Mouse (Mus musculus): ENCODE measurements around the gene Cdh18. TPM values are rescaled to one million over a fixed set of nuclear protein-coding genes. Genes with fewer than 3 reads are reported as not detected.

Cdh18 gene
- polyA plus RNA-seq, 1 experiment from 2014 or later = not detected

- ChIA-PET POLR2A (no interaction called here), CTCF (no interaction called here)
- H3K27me3 ChIP-seq = no peaks in the 10 kb centered on the region
- ATAC-seq = no peak
- no peak for DNase-seq (ENCODE audit: low read depth, low spot score)
- no peak for TF ChIP-seq CTCF (IDR thresholded peaks at IDR 0.05)
- in situ Hi-C loops (cut with MboI; ENCODE audit: low pct_unique_long_range_greater_than_20kb) = no loop called here
Measured at GRCm38 (mm10) chr15:22776346-22776745, 227.5 kb downstream of the Cdh18 start.

- ChIA-PET CTCF (no interaction called here), POLR2A (no interaction called here)
- no peak for DNase-seq (ENCODE audit: low read depth, low spot score)
- no peak for ATAC-seq
- in situ Hi-C loops (cut with MboI; ENCODE audit: low pct_unique_long_range_greater_than_20kb) = no loop called here
- TF ChIP-seq CTCF (IDR thresholded peaks at IDR 0.05) = no peak
- H3K27me3 ChIP-seq = no peaks in the 10 kb centered on the region
Measured at GRCm38 (mm10) chr15:22789696-22790095, 240.9 kb downstream of the Cdh18 start.

- CTCF ChIA-PET = no interaction called here
- no peaks in the 10 kb centered on the region for H3K27me3 ChIP-seq
- in situ Hi-C loops (cut with MboI; ENCODE audit: low pct_unique_long_range_greater_than_20kb) = no loop called here
- no peak for ATAC-seq
- TF ChIP-seq CTCF (IDR thresholded peaks at IDR 0.05) = no peak
- no peak for DNase-seq (ENCODE audit: low read depth, low spot score)
- POLR2A ChIA-PET = no interaction called here
Measured at GRCm38 (mm10) chr15:22791791-22792190, 243.0 kb downstream of the Cdh18 start.

GRCm38 (mm10) chr15:22833127-22833526, 284.3 kb downstream of the Cdh18 start:
- H3K27me3 ChIP-seq = no peaks in the 10 kb centered on the region
- DNase-seq (ENCODE audit: low read depth, low spot score) (no peak), ATAC-seq (no peak)
- in situ Hi-C loops (cut with MboI; ENCODE audit: low pct_unique_long_range_greater_than_20kb) = no loop called here
- POLR2A ChIA-PET = no interaction called here
- no peak for TF ChIP-seq CTCF (IDR thresholded peaks at IDR 0.05)
- CTCF ChIA-PET = no interaction called here

- POLR2A ChIA-PET = no interaction called here
- CTCF ChIA-PET = no interaction called here
- no peak for TF ChIP-seq CTCF (IDR thresholded peaks at IDR 0.05)
- in situ Hi-C loops (cut with MboI; ENCODE audit: low pct_unique_long_range_greater_than_20kb) = no loop called here
- H3K27me3 ChIP-seq = no peaks in the 10 kb centered on the region
- DNase-seq (ENCODE audit: low read depth, low spot score) (no peak), ATAC-seq (no peak)
Measured at GRCm38 (mm10) chr15:22837173-22837572, 288.4 kb downstream of the Cdh18 start.

GRCm38 (mm10) chr15:22857704-22858103, 308.9 kb downstream of the Cdh18 start:
- TF ChIP-seq CTCF (IDR thresholded peaks at IDR 0.05) = no peak
- ChIA-PET CTCF (no interaction called here), POLR2A (no interaction called here)
- ATAC-seq (no peak), DNase-seq (ENCODE audit: low read depth, low spot score) (no peak)
- in situ Hi-C loops (cut with MboI; ENCODE audit: low pct_unique_long_range_greater_than_20kb) = no loop called here
- H3K27me3 ChIP-seq = no peaks in the 10 kb centered on the region

- in situ Hi-C loops (cut with MboI; ENCODE audit: low pct_unique_long_range_greater_than_20kb) = no loop called here
- no peak for TF ChIP-seq CTCF (IDR thresholded peaks at IDR 0.05)
- DNase-seq (ENCODE audit: low read depth, low spot score) (no peak), ATAC-seq (no peak)
- no peaks in the 10 kb centered on the region for H3K27me3 ChIP-seq
- CTCF ChIA-PET = no interaction called here
- POLR2A ChIA-PET = no interaction called here
Measured at GRCm38 (mm10) chr15:22870679-22871078, 321.9 kb downstream of the Cdh18 start.

GRCm38 (mm10) chr15:22897724-22898123, 348.9 kb downstream of the Cdh18 start:
- ATAC-seq = no peak
- no peak for TF ChIP-seq CTCF (IDR thresholded peaks at IDR 0.05)

GRCm38 (mm10) chr15:22898208-22898607, 349.4 kb downstream of the Cdh18 start:
- CTCF ChIA-PET = no interaction called here
- no peak for DNase-seq (ENCODE audit: low read depth, low spot score)
- POLR2A ChIA-PET = no interaction called here

More at GRCm38 (mm10) chr15:22897724-22898123, 348.9 kb downstream of the Cdh18 start:
- ChIA-PET POLR2A (no interaction called here), CTCF (no interaction called here)
- in situ Hi-C loops (cut with MboI; ENCODE audit: low pct_unique_long_range_greater_than_20kb) = no loop called here
- no peaks in the 10 kb centered on the region for H3K27me3 ChIP-seq
- no peak for DNase-seq (ENCODE audit: low read depth, low spot score)

GRCm38 (mm10) chr15:22914444-22914843, 365.6 kb downstream of the Cdh18 start:
- ATAC-seq (no peak), DNase-seq (ENCODE audit: low read depth, low spot score) (no peak)
- ChIA-PET CTCF (no interaction called here), POLR2A (no interaction called here)
- in situ Hi-C loops (cut with MboI; ENCODE audit: low pct_unique_long_range_greater_than_20kb) = no loop called here
- TF ChIP-seq CTCF (IDR thresholded peaks at IDR 0.05) = no peak
- no peaks in the 10 kb centered on the region for H3K27me3 ChIP-seq

More at GRCm38 (mm10) chr15:22898208-22898607, 349.4 kb downstream of the Cdh18 start:
- H3K27me3 ChIP-seq = no peaks in the 10 kb centered on the region
- ATAC-seq = no peak
- no peak for TF ChIP-seq CTCF (IDR thresholded peaks at IDR 0.05)
- in situ Hi-C loops (cut with MboI; ENCODE audit: low pct_unique_long_range_greater_than_20kb) = no loop called here

GRCm38 (mm10) chr15:22934293-22934692, 385.5 kb downstream of the Cdh18 start:
- H3K27me3 ChIP-seq = no peaks in the 10 kb centered on the region
- in situ Hi-C loops (cut with MboI; ENCODE audit: low pct_unique_long_range_greater_than_20kb) = no loop called here
- DNase-seq (ENCODE audit: low read depth, low spot score) = no peak
- POLR2A ChIA-PET = no interaction called here
- ATAC-seq = no peak
- TF ChIP-seq CTCF (IDR thresholded peaks at IDR 0.05) = no peak
- CTCF ChIA-PET = no interaction called here

- CTCF ChIA-PET = no interaction called here
- ATAC-seq = no peak
- H3K27me3 ChIP-seq = no peaks in the 10 kb centered on the region
- no peak for DNase-seq (ENCODE audit: low read depth, low spot score)
- TF ChIP-seq CTCF (IDR thresholded peaks at IDR 0.05) = no peak
- POLR2A ChIA-PET = no interaction called here
- in situ Hi-C loops (cut with MboI; ENCODE audit: low pct_unique_long_range_greater_than_20kb) = no loop called here
Measured at GRCm38 (mm10) chr15:22947234-22947633, 398.4 kb downstream of the Cdh18 start.

All from Patski (cell line).